Mouse (Mus musculus) liver, embryonic 14.5 days (tissue): ENCODE data around the gene Scn8a.

Experiments
- CTCF ChIP-seq: IDR thresholded peaks from 2 replicates; pipeline ENCODE4 v1.5.1; 2016; ENCODE audit warnings: antibody characterized with exemption, low read depth, control low read depth
- EP300 ChIP-seq: IDR thresholded peaks from 2 replicates; pipeline ENCODE4 v1.6.1; 2016; ENCODE audit warnings: antibody characterized with exemption, low read depth

- TF ChIP-seq CTCF (no peak), EP300 (no peak)
These were observed 37.5 kb upstream of the Scn8a start for GRCm38 (mm10) chr15:100832144-100832543.
